ENCODE assay signal across 25 mouse cellular contexts in genomic region chr4:46186466-46186865, GRCm38 (mm10). TPM values are rescaled to one million over a fixed set of nuclear protein-coding genes. Genes with fewer than 3 reads are reported as not detected.
DNase-seq lines count a peak whose midpoint lies in the region; TF ChIP-seq lines count a peak whose summit lies in the region.
"Had no signal": no experiment of that assay in that cellular context is flagged by ENCODE, and none has a peak within 500 bp of the region (broad histone marks: within the 10 kb centered on the region; RNA-seq: fewer than 3 reads in every experiment).

No protein-coding gene starts in this region.

- peaks cover 26% of the 10 kb centered on the region for H3K4me1 ChIP-seq in thymus, adult 2 months (replicated peaks; ENCODE audit: control insufficient read depth, insufficient read depth, low read length)
- H3K4me1 ChIP-seq in ES-E14 (ENCODE audit: control insufficient read depth in 2 of 2, insufficient read depth in 2 of 2, low read length in 2 of 2, poor library complexity in 1 of 2): peaks cover 2 to 17% of the 10 kb centered on the region in 2 experiments; a peak in 1 of 4 replicates
- H3K4me1 ChIP-seq: forebrain, embryonic 13.5 days; hindbrain, embryonic 12.5 days; liver, embryonic 13.5 days; midbrain, embryonic 12.5 days; neural tube, embryonic 13.5 days; stomach, embryonic 15.5 days had no signal

- H3K9me3 ChIP-seq in ES-E14 (ENCODE audit: control insufficient read depth, insufficient read depth, low read depth, low read length): no peaks in the 10 kb centered on the region
- H3K9me3 ChIP-seq: forebrain, embryonic 13.5 days; hindbrain, embryonic 12.5 days; limb, embryonic 12.5 days; liver, embryonic 13.5 days; megakaryocyte, embryonic 14.5 days; midbrain, embryonic 12.5 days; neural tube, embryonic 13.5 days; stomach, embryonic 15.5 days had no signal

- H3K4me3 ChIP-seq in thymus, adult 2 months (ENCODE audit: control insufficient read depth, insufficient read depth, low read length): no peak overlapping the region
- H3K4me3 ChIP-seq in ES-E14 (ENCODE audit: insufficient read depth in 1 of 2, low read depth in 1 of 2, low read length in 2 of 2, poor library complexity in 1 of 2, severe bottlenecking in 1 of 2): no peak overlapping the region
- H3K4me3 ChIP-seq: forebrain, embryonic 13.5 days; hindbrain, embryonic 12.5 days; limb, embryonic 12.5 days; liver, embryonic 13.5 days; megakaryocyte, embryonic 14.5 days; midbrain, embryonic 12.5 days; neural tube, embryonic 13.5 days; stomach, embryonic 15.5 days had no signal

- no peaks in the 10 kb centered on the region for H3K27me3 ChIP-seq in thymus, adult 2 months (ENCODE audit: control insufficient read depth, insufficient read depth, low read length)
- H3K27me3 ChIP-seq: forebrain, embryonic 13.5 days; hindbrain, embryonic 12.5 days; limb, embryonic 12.5 days; liver, embryonic 13.5 days; megakaryocyte, embryonic 14.5 days; midbrain, embryonic 12.5 days; neural tube, embryonic 13.5 days; stomach, embryonic 15.5 days had no signal

- WGBS in thymus, adult 2 months: 85% methylated on average over 3 of the region's 3 CpGs

- TF ChIP-seq CTCF in thymus, adult 2 months (IDR thresholded peaks at IDR 0.05; ENCODE audit: borderline replicate concordance, control insufficient read depth, extremely low read depth, insufficient read depth, low read length, poor library complexity): no peak

- H3K9ac ChIP-seq in ES-E14 (ENCODE audit: insufficient read depth, low read depth, low read length, poor library complexity, severe bottlenecking): no peak overlapping the region
- H3K9ac ChIP-seq: forebrain, embryonic 13.5 days; hindbrain, embryonic 12.5 days; limb, embryonic 12.5 days; liver, embryonic 13.5 days; midbrain, embryonic 12.5 days; neural tube, embryonic 13.5 days; stomach, embryonic 15.5 days had no signal

- in situ Hi-C loops in ES-E14 (cut with MboI; ENCODE audit: low sequenced_read_pairs in 2 of 2, unreplicated experiment in 2 of 2): no loop called here

- DNase-seq in thymus, adult 2 months: no peak
- DNase-seq in thymus, postnatal 0 days (ENCODE audit: low spot score): no peak
- peak; percentile 30 for DNase-seq in ES-E14 (ENCODE audit: low read depth, low spot score)
- peak; percentile 31 for DNase-seq in brain, adult 2 months (ENCODE audit: low read depth, low spot score)
- DNase-seq in right cerebral cortex, postnatal 36 days (ENCODE audit: low spot score in 2 of 2): no peak
- no peak for DNase-seq in kidney, postnatal 4 days
- no peak for DNase-seq in kidney, postnatal 36 days
- DNase-seq: adrenal gland, postnatal 25 days; cerebellum, adult 8-10 months; cerebellum, postnatal 25 days; gastrocnemius, postnatal 10 days; heart, adult 11 months; heart, postnatal 36 days; kidney, adult 9 months; kidney, postnatal 10 days; liver, embryonic 13.5 days; lung, adult 2 months; thymus, postnatal 36 days had no signal

- H3K27ac ChIP-seq in thymus, adult 2 months (ENCODE audit: control insufficient read depth, insufficient read depth, low read length): peak overlapping the region; percentile 24; the same call in 1 of the 2 replicates
- H3K27ac ChIP-seq in ES-E14 (ENCODE audit: insufficient read depth, low read depth, low read length, poor library complexity, severe bottlenecking): no peak overlapping the region; the same call in 1 of the 2 replicates
- H3K27ac ChIP-seq: forebrain, embryonic 13.5 days; hindbrain, embryonic 12.5 days; limb, embryonic 12.5 days; liver, embryonic 13.5 days; midbrain, embryonic 12.5 days; neural tube, embryonic 13.5 days; stomach, embryonic 15.5 days had no signal

- H3K36me3 ChIP-seq in thymus, adult 2 months (ENCODE audit: control insufficient read depth, insufficient read depth, low read length): peaks cover 24% of the 10 kb centered on the region
- H3K36me3 ChIP-seq in ES-E14 (ENCODE audit: control insufficient read depth, insufficient read depth, low read length, poor library complexity, severe bottlenecking): peaks cover 25% of the 10 kb centered on the region; the same call in 1 of the 2 replicates

- no peak for TF ChIP-seq POLR2A in thymus, adult 2 months (IDR thresholded peaks at IDR 0.05; ENCODE audit: control insufficient read depth, extremely low read depth, insufficient read depth, low read length, poor library complexity)

TF ChIP-seq in ES-E14, 5 proteins besides CTCF, POLR2A, EP300 and RAD21:
- no peak for TF ChIP-seq ZNF384 (IDR thresholded peaks at IDR 0.05; ENCODE audit: low read depth, low read length)
- no peak for TF ChIP-seq ZC3H11A (IDR thresholded peaks at IDR 0.05; ENCODE audit: borderline replicate concordance, low read depth, low read length)
- no peak for TF ChIP-seq HCFC1 (IDR thresholded peaks at IDR 0.05; ENCODE audit: borderline replicate concordance, insufficient read depth, low read length)
- no peak for TF ChIP-seq MAFK (IDR thresholded peaks at IDR 0.05; ENCODE audit: insufficient read depth, low read depth, low read length)
- TF ChIP-seq CHD2 (IDR thresholded peaks at IDR 0.05; ENCODE audit: low read depth, low read length): no peak

RNA-seq across cellular contexts. Expression of gene Xpa, which starts 9.6 kb away (rescaled TPM):
- polyA plus RNA-seq in thymus, adult 2 months (2012; rRNA removed): 33.4 and 36.4 TPM in 2 replicates
- polyA plus RNA-seq in thymus, postnatal 0 days (2015; fragmentation: Nextera tagmentation; extraction: Ambion mirVana): 33.5 and 37.4 TPM in 2 replicates
- 10.5 and 11.7 TPM in 2 replicates for total RNA-seq in ES-E14 (2012; rRNA removed)

RNA-seq across cellular contexts. Expression of gene Tstd2, which starts 48.0 kb away (rescaled TPM):
- polyA plus RNA-seq in thymus, adult 2 months (2012; rRNA removed): 20.3 and 23.8 TPM in 2 replicates
- polyA plus RNA-seq in thymus, postnatal 0 days (2015; fragmentation: Nextera tagmentation; extraction: Ambion mirVana): 23.1 and 30.3 TPM in 2 replicates
- total RNA-seq in ES-E14 (2012; rRNA removed): 21.2 and 28.9 TPM in 2 replicates

RNA-seq across cellular contexts. Expression of gene Ncbp1, which starts 48.1 kb away (rescaled TPM):
- 53.3 and 56.7 TPM in 2 replicates for polyA plus RNA-seq in thymus, adult 2 months (2012; rRNA removed)
- 88.5 and 94.7 TPM in 2 replicates for polyA plus RNA-seq in thymus, postnatal 0 days (2015; fragmentation: Nextera tagmentation; extraction: Ambion mirVana)
- total RNA-seq in ES-E14 (2012; rRNA removed): 80.1 and 83.0 TPM in 2 replicates

Comparison
In these comparisons a context has a peak if more than half of its experiments do, and no peak if none do; other contexts are left out.
1. DNase-seq: peak in ES-E14 (single experiment) and brain, adult 2 months (single experiment); none in thymus, adult 2 months (single experiment), thymus, postnatal 0 days (single experiment), right cerebral cortex, postnatal 36 days (0 of 2), kidney, postnatal 4 days (0 of 2) and kidney, postnatal 36 days (0 of 2).